Mouse (Mus musculus) adrenal gland (tissue): Measurements from ENCODE around the gene Gm884.
"Not testable (repeated sequence)": the region's sequence is repeated elsewhere in the genome, so short reads cannot be mapped to it uniquely, and the experiment has no call there.

Experiments
- intact Hi-C: fragments of 180-260 bp; cut with DNase I; formaldehyde crosslinking; loops from one replicate; pipeline ENCODE4 v1.15.1; 2025

Gene Gm884

GRCm38 (mm10) chr11:103636261-103636660 is 15.3 kb upstream of the Gm884 start:
- intact Hi-C loops: loop anchor here (5.0 kb wide), 2 partner anchors 41 to 276 kb away; no protein-coding TSS in a partner anchor

GRCm38 (mm10) chr11:103635481-103635880 is 14.5 kb upstream of the Gm884 start:
- intact Hi-C loops: loop anchor here (5.0 kb wide), 2 partner anchors 42 to 277 kb away; no protein-coding TSS in a partner anchor

- intact Hi-C loops: loop anchor here (5.0 kb wide), 2 partner anchors 42 to 277 kb away; no protein-coding TSS in a partner anchor
Observed at GRCm38 (mm10) chr11:103634806-103635205, 13.9 kb upstream of the Gm884 start.

GRCm38 (mm10) chr11:103627453-103627852 is 6.5 kb upstream of the Gm884 start:
- intact Hi-C loops: no loop called here

- intact Hi-C loops: no loop called here
Observed at GRCm38 (mm10) chr11:103610772-103611171, 10.2 kb downstream of the Gm884 start.

GRCm38 (mm10) chr11:103606611-103607010 is 14.3 kb downstream of the Gm884 start:
- intact Hi-C loops: no loop called here

GRCm38 (mm10) chr11:103578339-103578738 is 42.6 kb downstream of the Gm884 start:
- intact Hi-C loops: no loop called here

- intact Hi-C loops: loop anchor here (5.0 kb wide), 2 partner anchors 199 to 224 kb away; no protein-coding TSS in a partner anchor
Observed at GRCm38 (mm10) chr11:103556021-103556420, 64.9 kb downstream of the Gm884 start.

- intact Hi-C loops: not testable (repeated sequence)
Observed at GRCm38 (mm10) chr11:103534973-103535372, 86.0 kb downstream of the Gm884 start.

- intact Hi-C loops: no loop called here
Observed at GRCm38 (mm10) chr11:103512111-103512510, 108.8 kb downstream of the Gm884 start.

- intact Hi-C loops: no loop called here
Observed at GRCm38 (mm10) chr11:103504497-103504896, 116.4 kb downstream of the Gm884 start, which contains the start of gene Lrrc37a. TSS of gene Lrrc37a (minus strand) at chr11:103504597.
